ENCODE assay signal across 8 mouse cellular contexts in the genomic region with DNA sequence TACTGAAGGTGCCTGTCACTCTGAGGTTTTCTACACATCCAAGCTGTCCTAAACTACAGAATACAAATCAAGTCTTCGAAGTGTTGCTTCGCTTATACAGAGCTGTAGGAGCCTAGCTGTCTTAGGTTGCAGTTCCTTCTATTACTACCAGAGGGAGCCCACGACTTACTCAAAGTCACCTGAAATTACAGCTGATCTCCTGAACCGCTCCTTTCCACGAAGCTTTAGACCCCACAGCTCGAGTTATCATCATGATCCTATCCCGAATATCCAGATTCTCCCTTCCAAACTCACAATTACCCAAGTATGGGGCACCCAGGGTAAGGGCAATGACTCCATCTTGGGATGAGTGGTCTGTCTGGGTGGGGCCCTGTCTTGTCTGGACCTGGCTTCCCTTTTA. TPM values are rescaled to one million over a fixed set of nuclear protein-coding genes. Genes with fewer than 3 reads are reported as not detected.
A peak's percentile ranks its signal among the peaks of the same experiment; 100 is the strongest.
DNase-seq lines count a peak whose midpoint lies in the region; ATAC-seq and TF ChIP-seq lines count a peak whose summit lies in the region.

No protein-coding gene starts in this region.

- ATAC-seq in hindbrain, embryonic 15.5 days (ENCODE audit: low FRiP score, low read depth), result peak; percentile 39; the same call in 1 of the 2 replicates
- ATAC-seq in liver, embryonic 12.5 days, result no peak

- no peak overlapping the region for H3K9ac ChIP-seq in hindbrain, embryonic 15.5 days
- no peak overlapping the region for H3K9ac ChIP-seq in liver, embryonic 12.5 days

- 29% methylated on average over 7 of the region's 7 CpGs for WGBS in embryonic facial prominence, embryonic 10.5 days
- 21% methylated on average over 7 of the region's 7 CpGs for WGBS in hindbrain, embryonic 15.5 days
- 22% methylated on average over 7 of the region's 7 CpGs for WGBS in liver, embryonic 12.5 days (ENCODE audit: insufficient replicate concordance)

- H3K36me3 ChIP-seq in embryonic facial prominence, embryonic 10.5 days (replicated peaks), result no peaks in the 10 kb centered on the region
- H3K36me3 ChIP-seq in hindbrain, embryonic 15.5 days, result no peaks in the 10 kb centered on the region
- H3K36me3 ChIP-seq in liver, embryonic 12.5 days, result no peaks in the 10 kb centered on the region

- peak; percentile 66 for TF ChIP-seq CTCF in gastrocnemius, adult 2 months (IDR thresholded peaks at IDR 0.05)

- peaks cover 35% of the 10 kb centered on the region for H3K27me3 ChIP-seq in embryonic facial prominence, embryonic 10.5 days (replicated peaks; ENCODE audit: low read depth, poor library complexity, severe bottlenecking)
- no peaks in the 10 kb centered on the region for H3K27me3 ChIP-seq in hindbrain, embryonic 15.5 days
- H3K27me3 ChIP-seq in liver, embryonic 12.5 days (replicated peaks), result 0 out of 2 replicates have a peak, but pooled peaks cover 17% of the 10 kb centered on the region

- no peak for DNase-seq in gastrocnemius, adult 2 months
- no peak for DNase-seq in gastrocnemius, postnatal 14 days
- DNase-seq in Muller cell, postnatal 12 days (ENCODE audit: inconsistent ontology term), result peak; percentile 58
- DNase-seq in embryonic facial prominence, embryonic 10.5 days (ENCODE audit: low spot score), result peak; percentile 24
- peak; percentile 31 for DNase-seq in neural tube, embryonic 10.5 days (ENCODE audit: extremely low spot score, low spot score)
- DNase-seq in ovary, postnatal 36 days (ENCODE audit: low spot score), result no peak

- H3K4me1 ChIP-seq in embryonic facial prominence, embryonic 10.5 days, result peaks cover 16% of the 10 kb centered on the region
- peaks cover 12% of the 10 kb centered on the region for H3K4me1 ChIP-seq in hindbrain, embryonic 15.5 days (replicated peaks)
- peaks cover 4% of the 10 kb centered on the region; the same call in 1 of the 2 replicates for H3K4me1 ChIP-seq in liver, embryonic 12.5 days

- H3K4me3 ChIP-seq in gastrocnemius, adult 2 months, result no peak overlapping the region
- peak overlapping the region; percentile 36; the same call in 1 of the 2 replicates for H3K4me3 ChIP-seq in embryonic facial prominence, embryonic 10.5 days
- peak overlapping the region; percentile 9; the same call in 1 of the 2 replicates for H3K4me3 ChIP-seq in hindbrain, embryonic 15.5 days
- no peak overlapping the region for H3K4me3 ChIP-seq in liver, embryonic 12.5 days

- peak overlapping the region; percentile 45 for H3K4me2 ChIP-seq in hindbrain, embryonic 15.5 days
- peak overlapping the region; percentile 27 for H3K4me2 ChIP-seq in liver, embryonic 12.5 days

- intact Hi-C loops in gastrocnemius, adult 2 months (cut with DNase I), result no loop called here
- intact Hi-C loops in gastrocnemius, postnatal 14 days (cut with DNase I; ENCODE audit: low total_unique reads), result loop anchor here (5.0 to 10.0 kb wide), 2 partner anchors 187 to 330 kb away; no protein-coding TSS in a partner anchor

- no peaks in the 10 kb centered on the region for H3K9me3 ChIP-seq in embryonic facial prominence, embryonic 10.5 days
- no peaks in the 10 kb centered on the region for H3K9me3 ChIP-seq in hindbrain, embryonic 15.5 days
- H3K9me3 ChIP-seq in liver, embryonic 12.5 days (replicated peaks), result no peaks in the 10 kb centered on the region

- no peak overlapping the region for H3K27ac ChIP-seq in gastrocnemius, adult 2 months
- no peak overlapping the region for H3K27ac ChIP-seq in embryonic facial prominence, embryonic 10.5 days (replicated peaks)
- 0 out of 2 replicates have a peak overlapping the region, but pooled peaks have one; percentile 23 for H3K27ac ChIP-seq in hindbrain, embryonic 15.5 days (replicated peaks)
- H3K27ac ChIP-seq in liver, embryonic 12.5 days, result no peak overlapping the region

RNA-seq across cellular contexts. Expression of gene Fxyd2, which starts 12.3 kb away (rescaled TPM):
- 1 to 10 TPM in 1 of 2 experiments, under 1 TPM in 1; 0.82 to 1.7 TPM for total RNA-seq in gastrocnemius, adult 2 months (2021)
- 1 to 10 TPM; 1.4 to 1.5 TPM for total RNA-seq in gastrocnemius, postnatal 14 days (2021)
- 0.76 and 1.1 TPM in 2 replicates for polyA plus RNA-seq in embryonic facial prominence, embryonic 10.5 days (2016; fragmentation: Nextera tagmentation; extraction: Ambion mirVana)
- 12.5 and 13.1 TPM in 2 replicates for polyA plus RNA-seq in hindbrain, embryonic 15.5 days (2015; fragmentation: Nextera tagmentation; extraction: Ambion mirVana)
- polyA plus RNA-seq in liver, embryonic 12.5 days (2016; fragmentation: Nextera tagmentation; extraction: Ambion mirVana), result 1.2 and 1.5 TPM in 2 replicates

RNA-seq across cellular contexts. Expression of gene Dscaml1, which starts 14.6 kb away (rescaled TPM):
- total RNA-seq in gastrocnemius, adult 2 months (2021), result not detected
- under 1 TPM in 1 of 2 experiments, not detected in 1; 0.21 TPM for total RNA-seq in gastrocnemius, postnatal 14 days (2021)
- 0.50 and 0.67 TPM in 2 replicates for polyA plus RNA-seq in embryonic facial prominence, embryonic 10.5 days (2016; fragmentation: Nextera tagmentation; extraction: Ambion mirVana)
- 12.2 and 13.8 TPM in 2 replicates for polyA plus RNA-seq in hindbrain, embryonic 15.5 days (2015; fragmentation: Nextera tagmentation; extraction: Ambion mirVana)
- polyA plus RNA-seq in liver, embryonic 12.5 days (2016; fragmentation: Nextera tagmentation; extraction: Ambion mirVana), result not detected in 2 replicates

RNA-seq across cellular contexts. Expression of gene Fxyd6, which starts 41.8 kb away (rescaled TPM):
- 10 to 100 TPM; 26.7 to 84.7 TPM for total RNA-seq in gastrocnemius, adult 2 months (2021)
- 10 to 100 TPM; 36.6 to 44.5 TPM for total RNA-seq in gastrocnemius, postnatal 14 days (2021)
- 128 and 131 TPM in 2 replicates for polyA plus RNA-seq in embryonic facial prominence, embryonic 10.5 days (2016; fragmentation: Nextera tagmentation; extraction: Ambion mirVana)
- polyA plus RNA-seq in hindbrain, embryonic 15.5 days (2015; fragmentation: Nextera tagmentation; extraction: Ambion mirVana), result 577 and 611 TPM in 2 replicates
- polyA plus RNA-seq in liver, embryonic 12.5 days (2016; fragmentation: Nextera tagmentation; extraction: Ambion mirVana), result 5.0 and 5.2 TPM in 2 replicates

Comparison
In these comparisons a context has a peak if more than half of its experiments do, and no peak if none do; other contexts are left out.
1. DNase-seq: peak in Muller cell, postnatal 12 days (single experiment), embryonic facial prominence, embryonic 10.5 days (single experiment) and neural tube, embryonic 10.5 days (single experiment); none in gastrocnemius, adult 2 months (single experiment), gastrocnemius, postnatal 14 days (single experiment) and ovary, postnatal 36 days (single experiment).
2. H3K4me3 ChIP-seq: peak in embryonic facial prominence, embryonic 10.5 days (single experiment) and hindbrain, embryonic 15.5 days (single experiment); none in gastrocnemius, adult 2 months (single experiment) and liver, embryonic 12.5 days (single experiment).
3. RNA of gene Fxyd6, which starts 41.8 kb away (polyA plus RNA-seq): 577 to 611 TPM in hindbrain, embryonic 15.5 days and 128 to 131 TPM in embryonic facial prominence, embryonic 10.5 days; 5.0 to 5.2 TPM in liver, embryonic 12.5 days; every median in the first group is over 10 times any median in the second.